Mouse (Mus musculus) layer of hippocampus, adult 6 months (tissue): Measurements from ENCODE around the gene Cxcl15. TPM values are rescaled to one million over a fixed set of nuclear protein-coding genes. Genes with fewer than 3 reads are reported as not detected.

Experiments used
- long read RNA-seq, 2 experiments: library from polyadenylated mRNA; unstranded; transcript quantifications; one replicate each; pipeline ENCODE4 v2.0.0; 2019 to 2020
- microRNA-seq: library from miRNA; unstranded; fragments of <30 nt; microRNA quantifications from one replicate; pipeline ENCODE4 v1.2.0, GENCODE M21; 2020
- polyA plus RNA-seq: library from polyadenylated mRNA; unstranded; fragments of <200 nt; fragmentation: Nextera tagmentation; gene quantifications from 2 replicates; pipeline ENCODE4 v1.2.3, GENCODE M21; 2021

Cxcl15 gene
- not detected in 2 replicates for polyA plus RNA-seq
- long read RNA-seq, experiment 1: 0 reads
- long read RNA-seq, experiment 2: 0 reads

DNA sequence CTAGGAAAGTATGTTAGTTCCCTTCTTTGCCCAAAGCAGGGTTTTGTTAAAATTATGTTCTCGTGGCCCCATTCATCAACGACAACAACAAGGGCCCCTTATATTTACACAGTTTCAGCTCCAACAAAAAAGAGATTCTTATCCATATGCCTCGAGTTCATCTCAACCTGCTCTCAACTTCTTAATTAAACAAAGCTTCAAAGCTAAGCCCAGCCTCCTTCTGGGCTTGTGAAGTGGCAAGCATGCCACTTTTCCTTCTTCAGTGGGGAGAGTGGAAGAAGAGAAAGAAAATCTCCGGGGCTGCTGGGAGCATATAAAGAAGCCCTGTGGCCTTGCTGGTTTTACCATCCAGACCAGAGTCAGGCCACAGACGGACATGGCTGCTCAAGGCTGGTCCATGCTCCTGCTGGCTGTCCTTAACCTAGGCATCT lies at the start of gene Cxcl15:
Cxcl15 (plus strand) TSS at position 340 of the 431 bp plus-strand sequence.

DNA sequence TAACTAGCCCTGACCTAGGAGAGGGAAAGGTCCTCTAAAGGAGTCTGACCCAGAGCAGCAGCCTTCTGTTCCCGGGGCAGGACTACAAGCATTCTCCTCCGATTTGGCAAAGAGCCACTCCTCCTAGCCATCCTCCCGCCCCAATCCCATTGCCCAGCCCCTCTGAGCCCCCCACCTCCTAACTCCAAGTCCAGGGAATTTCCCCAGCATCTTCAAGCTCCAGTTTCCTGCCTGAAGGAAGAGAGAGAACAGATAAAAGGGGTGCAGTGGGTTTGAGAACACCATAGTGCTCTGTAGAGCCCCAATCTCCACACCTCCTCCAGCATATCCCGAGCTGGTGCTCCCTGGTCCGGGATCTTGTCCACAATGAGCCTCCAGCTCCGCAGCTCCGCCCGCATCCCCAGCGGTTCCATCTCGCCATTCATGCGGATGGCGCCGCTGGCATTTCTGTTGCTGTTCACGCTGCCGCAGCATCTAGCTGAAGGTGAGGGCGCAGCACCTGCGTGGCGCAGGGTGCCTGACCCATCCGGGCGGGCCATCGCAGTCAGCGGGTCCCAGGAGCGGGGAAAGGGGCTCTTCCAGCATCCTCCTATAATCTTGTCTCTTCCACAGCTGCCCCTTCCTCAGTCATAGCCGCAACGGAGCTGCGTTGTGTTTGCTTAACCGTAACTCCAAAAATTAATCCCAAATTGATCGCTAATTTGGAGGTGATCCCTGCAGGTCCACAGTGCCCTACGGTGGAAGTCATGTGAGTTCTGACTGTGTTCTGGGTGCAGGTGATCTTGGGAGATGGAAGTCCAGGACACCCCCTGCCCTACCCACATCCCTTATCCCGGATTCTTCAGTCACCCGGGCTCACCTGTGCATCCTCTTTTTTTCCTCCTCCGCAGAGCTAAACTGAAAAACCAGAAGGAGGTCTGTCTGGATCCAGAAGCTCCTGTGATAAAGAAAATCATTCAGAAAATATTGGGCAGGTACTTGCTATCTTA lies 35.0 kb upstream of the Cxcl15 start, which contains the start of gene Cxcl5:
Cxcl5 (plus strand) TSS at position 284 of the 989 bp plus-strand sequence.

DNA sequence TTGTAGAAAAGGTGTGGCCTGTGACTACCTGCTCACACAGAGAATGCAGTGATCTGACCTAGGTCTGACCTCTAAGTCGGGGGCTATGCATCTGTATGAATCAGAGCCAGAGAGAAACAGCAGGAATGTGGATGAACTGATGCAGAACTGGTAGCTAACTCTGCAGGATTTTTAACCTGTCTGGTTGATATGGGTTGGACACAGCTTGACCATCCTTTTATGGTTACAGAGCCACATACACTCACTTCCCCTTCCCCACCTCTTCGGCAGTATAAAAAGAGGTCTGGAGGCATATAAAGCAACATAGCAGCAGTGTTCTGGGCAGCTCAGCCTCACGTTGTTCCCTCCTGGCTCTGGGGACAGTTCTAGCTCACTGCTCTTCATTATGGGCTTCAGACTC lies 26.1 kb upstream of the Cxcl15 start, which contains the start of gene Ppbp:
Ppbp (plus strand) TSS at position 301 of the 400 bp plus-strand sequence.

DNA sequence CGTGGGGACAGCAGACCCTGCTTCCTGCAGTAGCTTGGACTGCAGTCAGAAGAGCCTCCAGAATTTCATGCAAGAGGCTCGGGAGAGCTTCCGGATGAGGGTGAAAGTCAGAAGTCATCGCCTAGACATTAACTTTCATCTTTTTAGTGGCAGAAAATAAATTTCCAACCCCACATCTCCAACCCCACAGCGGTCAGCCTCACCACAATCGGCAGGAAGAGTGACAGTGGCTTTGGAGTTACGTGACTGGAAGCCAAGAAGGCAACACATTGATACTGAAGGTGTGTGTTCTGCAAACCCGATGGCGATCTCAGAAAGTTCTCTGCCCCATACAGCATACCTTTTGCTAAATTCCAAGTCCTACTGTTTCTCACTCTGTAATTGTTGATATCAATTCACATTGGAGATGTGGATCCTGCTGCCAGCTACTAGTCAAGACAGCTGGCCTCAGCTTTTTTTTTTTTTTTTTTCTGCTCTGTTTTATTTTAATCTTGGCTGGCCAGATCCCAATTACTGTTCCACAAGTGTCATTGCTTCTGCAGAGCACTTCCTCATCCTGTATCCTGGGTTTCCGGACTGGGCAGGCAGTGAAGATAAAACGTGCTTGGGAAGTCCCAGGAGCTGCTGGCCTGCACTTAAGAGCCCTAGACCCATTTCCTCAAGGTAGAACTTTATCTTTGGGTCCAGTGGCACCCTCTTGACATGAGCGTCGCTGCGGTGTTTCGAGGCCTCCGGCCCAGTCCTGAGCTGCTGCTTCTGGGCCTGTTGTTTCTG lies 22.3 kb upstream of the Cxcl15 start, which contains the start of gene Pf4:
Pf4 (plus strand) TSS at position 556 of the 774 bp plus-strand sequence.

DNA sequence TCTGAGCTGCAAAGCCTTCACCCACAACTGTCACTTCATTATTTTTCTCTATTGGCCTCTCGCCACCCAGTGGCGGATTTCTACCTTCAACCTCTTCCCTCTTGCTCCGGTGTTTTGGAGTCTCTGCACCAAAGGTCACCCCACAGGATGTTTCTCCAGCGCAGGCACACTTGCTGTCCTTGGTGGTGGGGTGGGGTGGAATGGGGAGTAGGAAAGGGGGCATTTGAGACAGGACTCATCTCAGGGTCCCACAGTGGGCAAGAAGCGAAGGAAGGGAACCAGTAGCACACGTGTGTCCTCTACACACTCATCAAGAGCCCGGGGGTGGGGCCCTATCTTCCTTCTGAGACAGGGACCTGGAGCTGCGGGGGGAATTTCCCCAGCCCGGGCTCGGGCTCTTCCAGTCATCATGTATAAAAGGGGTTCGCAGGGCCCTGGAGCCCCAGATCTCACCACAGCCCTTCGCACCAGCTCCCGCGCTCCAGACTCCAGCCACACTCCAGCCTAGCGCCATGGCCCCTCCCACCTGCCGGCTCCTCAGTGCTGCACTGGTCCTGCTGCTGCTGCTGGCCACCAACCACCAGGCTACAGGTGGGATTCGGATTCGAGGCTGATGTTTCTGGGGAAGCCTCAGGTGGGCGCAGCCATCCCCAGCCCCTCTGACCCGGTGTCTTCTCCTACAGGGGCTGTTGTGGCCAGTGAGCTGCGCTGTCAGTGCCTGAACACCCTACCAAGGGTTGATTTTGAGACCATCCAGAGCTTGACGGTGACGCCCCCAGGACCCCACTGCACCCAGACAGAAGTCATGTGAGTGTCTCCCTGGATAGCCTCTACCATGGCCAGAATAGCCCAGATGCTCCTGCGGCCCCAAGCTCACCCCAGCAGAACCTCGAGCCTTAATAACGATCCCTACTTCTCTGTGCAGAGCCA lies 8.4 kb upstream of the Cxcl15 start, which contains the start of gene Cxcl3:
Cxcl3 (plus strand) TSS at position 445 of the 930 bp plus-strand sequence.

Small RNAs within 50 kb of the gene (microRNA-seq; reads per million reads assigned to microRNA genes)
- gene Gm24322: not detected

Other genes with a start within 250 kb of the Cxcl15 start
- gene 5830473C10Rik, start 233.4 kb upstream of the Cxcl15 start, polyA plus RNA-seq: not detected in 2 replicates
- gene Rassf6, start 153.9 kb upstream of the Cxcl15 start, polyA plus RNA-seq: 0.21 and 0.28 TPM in 2 replicates
- 4.0 and 8.0 TPM in 2 replicates for gene Cxcl5, start 35.2 kb upstream of the Cxcl15 start, polyA plus RNA-seq
- not detected in 2 replicates for gene Ppbp, start 26.0 kb upstream of the Cxcl15 start, polyA plus RNA-seq
- 6.7 and 8.5 TPM in 2 replicates for gene Pf4, start 22.1 kb upstream of the Cxcl15 start, polyA plus RNA-seq
- not detected in 2 replicates for gene Cxcl3, start 8.4 kb upstream of the Cxcl15 start, polyA plus RNA-seq
- 0.25 and 0.41 TPM in 2 replicates for gene Cxcl1, start 96.7 kb downstream of the Cxcl15 start, polyA plus RNA-seq
- gene Cxcl2, start 109.3 kb downstream of the Cxcl15 start, polyA plus RNA-seq: not detected in 2 replicates
- 12.1 and 12.8 TPM in 2 replicates for gene Mthfd2l, start 136.6 kb downstream of the Cxcl15 start, polyA plus RNA-seq
- not detected in 2 replicates for gene Epgn, start 232.9 kb downstream of the Cxcl15 start, polyA plus RNA-seq